Mouse (Mus musculus) mesoderm, embryonic 11.5 days (tissue): ENCODE results near the gene Olfr1031.
"Not testable (repeated sequence)": the region's sequence is repeated elsewhere in the genome, so short reads cannot be mapped to it uniquely, and the experiment has no call there.

ENCODE experiments used
- DNase-seq: peaks from one replicate; pipeline ENCODE4 v3.0.0-alpha.2; 2012; ENCODE audit warnings: low read depth, low spot score

The Olfr1031 gene

GRCm38 (mm10) chr2:85990004-85990403 lies at the start of gene Olfr1031:
TSS of gene Olfr1031 (plus strand) at chr2:85990304.
- DNase-seq = no peak

GRCm38 (mm10) chr2:85950137-85950536 lies 40.0 kb upstream of the Olfr1031 start, which contains the start of gene Olfr1028:
TSS of gene Olfr1028 (plus strand) at chr2:85950437.
- DNase-seq = no peak

- no peak for DNase-seq
Measured at GRCm38 (mm10) chr2:85973595-85973994, 16.5 kb upstream of the Olfr1031 start, which contains the start of gene Olfr1029. TSS of gene Olfr1029 (plus strand) at chr2:85973895.

GRCm38 (mm10) chr2:85978976-85979375 lies 11.1 kb upstream of the Olfr1031 start, which contains the start of gene Olfr1030:
TSS of gene Olfr1030 (plus strand) at chr2:85979276.
- DNase-seq = no peak

- no peak for DNase-seq
Measured at GRCm38 (mm10) chr2:86005240-86005639, 15.1 kb downstream of the Olfr1031 start, which contains the start of gene Olfr1032. TSS of gene Olfr1032 (plus strand) at chr2:86005540.

- not testable (repeated sequence) for DNase-seq
Measured at GRCm38 (mm10) chr2:86020406-86020805, 30.3 kb downstream of the Olfr1031 start, which contains the start of gene Olfr1033. TSS of gene Olfr1033 (plus strand) at chr2:86020633.

- DNase-seq = not testable (repeated sequence)
Measured at GRCm38 (mm10) chr2:86021518-86021917, 31.4 kb downstream of the Olfr1031 start.
